Comparison of ENCODE assay signal across 9 mouse cellular contexts in the genomic region with DNA sequence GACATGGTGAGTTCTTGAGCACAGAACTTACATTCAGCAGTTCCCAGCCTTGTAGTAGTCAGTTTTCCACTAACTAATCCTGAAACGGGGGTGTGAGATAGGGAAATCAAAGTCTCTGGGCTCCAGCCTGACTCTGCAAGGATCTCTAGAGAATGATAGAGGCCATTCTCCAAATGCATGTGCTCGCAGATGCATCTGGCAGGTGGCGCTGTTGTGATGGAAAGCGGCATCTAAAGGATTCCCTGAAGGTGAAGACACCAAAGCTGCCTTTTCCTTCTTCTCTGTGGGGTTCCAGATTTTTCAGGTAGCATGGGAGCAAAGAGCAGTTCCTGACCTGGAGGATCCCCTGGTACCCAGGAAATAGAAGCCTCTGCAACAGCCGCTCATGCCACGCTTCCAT. TPM values are rescaled to one million over a fixed set of nuclear protein-coding genes. Genes with fewer than 3 reads are reported as not detected.
DNase-seq lines count a peak whose midpoint lies in the region; ATAC-seq and TF ChIP-seq lines count a peak whose summit lies in the region.
"Had no signal": no experiment of that assay in that cellular context is flagged by ENCODE, and none has a peak within 500 bp of the region (broad histone marks: within the 10 kb centered on the region; RNA-seq: fewer than 3 reads in every experiment).

No protein-coding gene starts in this region.

- peak; percentile 45; the same call in 1 of the 2 replicates for ATAC-seq in liver, postnatal 0 days
- no peak for ATAC-seq in erythroblast, adult 5-6 weeks (replicated peaks; ENCODE audit: low FRiP score, poor library complexity, severe bottlenecking)

- no peaks in the 10 kb centered on the region for H3K36me3 ChIP-seq in thymus, adult 2 months (ENCODE audit: control insufficient read depth, insufficient read depth, low read length)
- no peaks in the 10 kb centered on the region for H3K36me3 ChIP-seq in liver, postnatal 0 days (replicated peaks; ENCODE audit: insufficient read depth, low read length)
- H3K36me3 ChIP-seq: neural tube, embryonic 12.5 days had no signal

- no peak overlapping the region for H3K4me3 ChIP-seq in thymus, adult 2 months (ENCODE audit: control insufficient read depth, insufficient read depth, low read length)
- H3K4me3 ChIP-seq in liver, postnatal 0 days (ENCODE audit: low read depth, low read length) = no peak overlapping the region
- no peak overlapping the region for H3K4me3 ChIP-seq in olfactory bulb, adult 2 months (ENCODE audit: insufficient read depth, low read depth, low read length)
- H3K4me3 ChIP-seq: neural tube, embryonic 12.5 days had no signal

- no peak for TF ChIP-seq POLR2A in thymus, adult 2 months (IDR thresholded peaks at IDR 0.05; ENCODE audit: control insufficient read depth, extremely low read depth, insufficient read depth, low read length, poor library complexity)
- no peak for TF ChIP-seq POLR2A in olfactory bulb, adult 2 months (IDR thresholded peaks at IDR 0.05; ENCODE audit: insufficient read depth, low read depth, low read length)

- H3K4me2 ChIP-seq in liver, postnatal 0 days (ENCODE audit: low read depth, low read length) = no peak overlapping the region
- H3K4me2 ChIP-seq: neural tube, embryonic 12.5 days had no signal

- H3K27me3 ChIP-seq in thymus, adult 2 months (ENCODE audit: control insufficient read depth, insufficient read depth, low read length) = no peaks in the 10 kb centered on the region
- H3K27me3 ChIP-seq in liver, postnatal 0 days (ENCODE audit: insufficient read depth, low read length) = 0 out of 2 replicates have a peak, but pooled peaks cover 3% of the 10 kb centered on the region
- H3K27me3 ChIP-seq: neural tube, embryonic 12.5 days had no signal

- no peak overlapping the region for H3K9ac ChIP-seq in liver, postnatal 0 days (replicated peaks)
- H3K9ac ChIP-seq: neural tube, embryonic 12.5 days had no signal

- H3K27ac ChIP-seq in thymus, adult 2 months (ENCODE audit: control insufficient read depth, insufficient read depth, low read length) = no peak overlapping the region
- H3K27ac ChIP-seq in liver, postnatal 0 days (ENCODE audit: low read depth) = no peak overlapping the region
- H3K27ac ChIP-seq in olfactory bulb, adult 2 months (ENCODE audit: insufficient read depth, low read depth, low read length) = no peak overlapping the region
- H3K27ac ChIP-seq: neural tube, embryonic 12.5 days had no signal

- no peak for TF ChIP-seq EP300 in liver, postnatal 0 days (IDR thresholded peaks at IDR 0.05; ENCODE audit: low read depth)

- WGBS in thymus, adult 2 months = 30% methylated on average over 6 of the region's 6 CpGs
- 11% methylated on average over 6 of the region's 6 CpGs for WGBS in liver, postnatal 0 days (ENCODE audit: insufficient replicate concordance)
- 16% methylated on average over 6 of the region's 6 CpGs for WGBS in olfactory bulb, adult 2 months

- peak; percentile 51 for DNase-seq in thymus, adult 2 months
- no peak for DNase-seq in thymus, adult 18-20 months
- peak; percentile 53 for DNase-seq in cerebellum, adult 11-12 months
- peak; percentile 57 to 88 for DNase-seq in frontal cortex, adult 2 months (ENCODE audit: extremely low spot score in 1 of 2, low spot score in 1 of 2)
- peak; percentile 73 for DNase-seq in kidney, adult 9 months
- DNase-seq in liver, postnatal 0 days = peak; percentile 53

- peaks cover 2% of the 10 kb centered on the region; the same call in 1 of the 2 replicates for H3K4me1 ChIP-seq in thymus, adult 2 months (replicated peaks; ENCODE audit: control insufficient read depth, insufficient read depth, low read length)
- 0 out of 2 replicates have a peak, but pooled peaks cover 2% of the 10 kb centered on the region for H3K4me1 ChIP-seq in liver, postnatal 0 days (ENCODE audit: insufficient read depth)
- H3K4me1 ChIP-seq in olfactory bulb, adult 2 months (ENCODE audit: control insufficient read depth, insufficient read depth, low read length) = peaks cover 9% of the 10 kb centered on the region; the same call in 1 of the 2 replicates

- TF ChIP-seq CTCF in thymus, adult 2 months (IDR thresholded peaks at IDR 0.05; ENCODE audit: borderline replicate concordance, control insufficient read depth, extremely low read depth, insufficient read depth, low read length, poor library complexity) = no peak
- TF ChIP-seq CTCF in liver, postnatal 0 days (IDR thresholded peaks at IDR 0.05; ENCODE audit: low read depth) = peak; percentile 67
- TF ChIP-seq CTCF in olfactory bulb, adult 2 months (IDR thresholded peaks at IDR 0.05; ENCODE audit: insufficient read depth, low read depth, low read length) = peak; percentile 57; the same call in 1 of the 2 replicates

- no peaks in the 10 kb centered on the region for H3K9me3 ChIP-seq in liver, postnatal 0 days (ENCODE audit: low read length)
- H3K9me3 ChIP-seq: neural tube, embryonic 12.5 days had no signal

RNA-seq across cellular contexts. Expression of gene Slc6a21, which starts 23.0 kb away (rescaled TPM):
- polyA plus RNA-seq in thymus, adult 2 months (2012; rRNA removed) = 0.50 TPM in 1 of 2 replicates, not detected in the other
- polyA plus RNA-seq in frontal cortex, adult 2 months (2012; rRNA removed) = 0.20 and 0.29 TPM in 2 replicates
- 0.32 and 0.43 TPM in 2 replicates for polyA plus RNA-seq in liver, postnatal 0 days (2015; fragmentation: Nextera tagmentation; extraction: Ambion mirVana)
- not detected in 2 replicates for polyA plus RNA-seq in olfactory bulb, adult 2 months (2012; ENCODE audit: insufficient read depth, insufficient read length, low replicate concordance, missing spikeins)
- not detected in 2 replicates for total RNA-seq in erythroblast, adult 5-6 weeks (2015; ENCODE audit: low replicate concordance)
- total RNA-seq in erythroblast, adult 5-6 weeks (2017; ENCODE audit: low replicate concordance) = not detected in 2 replicates
- polyA plus RNA-seq: neural tube, embryonic 12.5 days had no signal

RNA-seq across cellular contexts. Expression of gene Trpm4, which starts 33.3 kb away (rescaled TPM):
- 12.1 and 12.9 TPM in 2 replicates for polyA plus RNA-seq in thymus, adult 2 months (2012; rRNA removed)
- polyA plus RNA-seq in frontal cortex, adult 2 months (2012; rRNA removed) = 22.6 and 24.5 TPM in 2 replicates
- 6.9 and 7.0 TPM in 2 replicates for polyA plus RNA-seq in liver, postnatal 0 days (2015; fragmentation: Nextera tagmentation; extraction: Ambion mirVana)
- not detected in 2 replicates for polyA plus RNA-seq in olfactory bulb, adult 2 months (2012; ENCODE audit: insufficient read depth, insufficient read length, low replicate concordance, missing spikeins)
- total RNA-seq in erythroblast, adult 5-6 weeks (2015; ENCODE audit: low replicate concordance) = 0.42 TPM in 1 of 2 replicates, not detected in the other
- not detected in 2 replicates for total RNA-seq in erythroblast, adult 5-6 weeks (2017; ENCODE audit: low replicate concordance)

RNA-seq across cellular contexts. Expression of gene Hrc, which starts 34.8 kb away (rescaled TPM):
- polyA plus RNA-seq in thymus, adult 2 months (2012; rRNA removed) = 0.56 and 9.1 TPM in 2 replicates
- polyA plus RNA-seq in frontal cortex, adult 2 months (2012; rRNA removed) = 0.60 and 0.61 TPM in 2 replicates
- 0.05 and 0.31 TPM in 2 replicates for polyA plus RNA-seq in liver, postnatal 0 days (2015; fragmentation: Nextera tagmentation; extraction: Ambion mirVana)
- not detected in 2 replicates for polyA plus RNA-seq in olfactory bulb, adult 2 months (2012; ENCODE audit: insufficient read depth, insufficient read length, low replicate concordance, missing spikeins)
- total RNA-seq in erythroblast, adult 5-6 weeks (2015; ENCODE audit: low replicate concordance) = not detected in 2 replicates
- total RNA-seq in erythroblast, adult 5-6 weeks (2017; ENCODE audit: low replicate concordance) = not detected in 2 replicates

RNA-seq across cellular contexts. Expression of gene Slc6a16, which starts 59.4 kb away (rescaled TPM):
- 0.30 and 0.37 TPM in 2 replicates for polyA plus RNA-seq in thymus, adult 2 months (2012; rRNA removed)
- polyA plus RNA-seq in frontal cortex, adult 2 months (2012; rRNA removed) = 1.1 and 1.2 TPM in 2 replicates
- polyA plus RNA-seq in liver, postnatal 0 days (2015; fragmentation: Nextera tagmentation; extraction: Ambion mirVana) = 0.46 and 0.49 TPM in 2 replicates
- polyA plus RNA-seq in olfactory bulb, adult 2 months (2012; ENCODE audit: insufficient read depth, insufficient read length, low replicate concordance, missing spikeins) = not detected in 2 replicates
- not detected in 2 replicates for total RNA-seq in erythroblast, adult 5-6 weeks (2015; ENCODE audit: low replicate concordance)
- total RNA-seq in erythroblast, adult 5-6 weeks (2017; ENCODE audit: low replicate concordance) = not detected in 2 replicates

Comparison
In these comparisons a context has a peak if more than half of its experiments do, and no peak if none do; other contexts are left out.
1. DNase-seq: peak in thymus, adult 2 months (single experiment), cerebellum, adult 11-12 months (single experiment), frontal cortex, adult 2 months (2 of 2), kidney, adult 9 months (single experiment) and liver, postnatal 0 days (single experiment); none in thymus, adult 18-20 months (0 of 2).